Mouse (Mus musculus) neural tube, embryonic 15.5 days (tissue): ENCODE results near the gene Gm20905. TPM values are rescaled to one million over a fixed set of nuclear protein-coding genes. Genes with fewer than 3 reads are reported as not detected.
"Not testable (repeated sequence)": the region's sequence is repeated elsewhere in the genome, so short reads cannot be mapped to it uniquely, and the experiment has no call there.

Experiments
- ATAC-seq: fragments of 200-750 bp; cut with Nextera tagmentation; 2 replicates; pipeline ENCODE4 v1.8.0; 2017; ENCODE audit warnings: mild to moderate bottlenecking, moderate TSS enrichment, moderate library complexity; ENCODE audit not compliant: low FRiP score
- H3K27ac ChIP-seq: fragments of 300-500 bp; sonication (generic); replicated peaks from 2 replicates; pipeline ENCODE4 v1.5.1; 2015; ENCODE audit warnings: mild to moderate bottlenecking, inconsistent platforms
- H3K27me3 ChIP-seq: fragments of 300-500 bp; sonication (generic); replicated peaks from 2 replicates; pipeline ENCODE4 v1.6.1; 2015; ENCODE audit warnings: inconsistent platforms
- H3K36me3 ChIP-seq: fragments of 300-500 bp; sonication (generic); 2 replicates; pipeline ENCODE4 v1.6.1; 2015; ENCODE audit warnings: inconsistent platforms
- H3K4me1 ChIP-seq: fragments of 300-500 bp; sonication (generic); 2 replicates; pipeline ENCODE4 v1.6.1; 2015; ENCODE audit warnings: inconsistent platforms
- H3K4me2 ChIP-seq: fragments of 300-500 bp; sonication (generic); 2 replicates; pipeline ENCODE4 v1.6.1; 2015; ENCODE audit warnings: inconsistent platforms, mild to moderate bottlenecking, moderate library complexity
- H3K4me3 ChIP-seq: fragments of 300-500 bp; sonication (generic); replicated peaks from 2 replicates; pipeline ENCODE4 v1.5.1; 2015; ENCODE audit warnings: mild to moderate bottlenecking, inconsistent platforms
- H3K9ac ChIP-seq: fragments of 300-500 bp; sonication (generic); replicated peaks from 2 replicates; pipeline ENCODE4 v1.6.1; 2015; ENCODE audit warnings: mild to moderate bottlenecking, inconsistent platforms
- H3K9me3 ChIP-seq: fragments of 300-500 bp; sonication (generic); replicated peaks from 2 replicates; pipeline ENCODE4 v1.6.1; 2016; ENCODE audit warnings: inconsistent platforms
- WGBS: fragments of 180-500 bp; shearing (Covaris S2); methylation state at CpG from one replicate; pipeline ENCODE4 v1.1.7; 2015; ENCODE audit warnings: mixed read lengths; 5-methylcytosine and 5-hydroxymethylcytosine counted together
- polyA plus RNA-seq: library from polyadenylated mRNA; unstranded; fragments of >200 nt; fragmentation: Nextera tagmentation; extraction: Ambion mirVana; gene quantifications from 2 replicates; pipeline ENCODE4 v1.2.1, GENCODE M21; 2015

Gene Gm20905
- polyA plus RNA-seq: not detected in 2 replicates

DNA sequence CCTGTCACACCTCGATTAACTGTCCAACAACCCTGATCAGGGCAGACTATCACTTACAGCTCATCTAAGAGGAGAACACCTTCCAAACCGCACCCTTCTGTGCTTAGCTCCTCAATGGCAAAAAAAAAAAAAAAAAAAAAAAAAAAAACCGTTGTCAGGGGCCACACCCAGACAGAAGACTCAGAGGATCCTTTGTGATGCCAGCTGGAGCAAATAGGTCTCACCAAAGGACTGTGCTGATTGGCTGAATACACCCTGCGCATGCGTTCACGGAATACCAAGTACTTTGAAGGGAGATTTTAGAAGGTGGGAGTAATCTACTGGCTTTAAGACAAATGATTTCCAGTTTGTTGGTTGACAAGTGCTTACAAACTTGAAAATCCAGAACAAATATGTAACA is at the start of gene Gm20905:
Gm20905 (minus strand) TSS at position 101 of the 400 bp plus-strand sequence.
- H3K27me3 ChIP-seq, H3K4me3 ChIP-seq, ATAC-seq, H3K36me3 ChIP-seq, H3K27ac ChIP-seq, H3K4me2 ChIP-seq, H3K4me1 ChIP-seq, H3K9ac ChIP-seq, H3K9me3 ChIP-seq: not testable (repeated sequence)
- WGBS: no CpG with 5 or more reads among the region's 6 CpGs
